ENCODE assay signal across 8 mouse cellular contexts in the genomic region with DNA sequence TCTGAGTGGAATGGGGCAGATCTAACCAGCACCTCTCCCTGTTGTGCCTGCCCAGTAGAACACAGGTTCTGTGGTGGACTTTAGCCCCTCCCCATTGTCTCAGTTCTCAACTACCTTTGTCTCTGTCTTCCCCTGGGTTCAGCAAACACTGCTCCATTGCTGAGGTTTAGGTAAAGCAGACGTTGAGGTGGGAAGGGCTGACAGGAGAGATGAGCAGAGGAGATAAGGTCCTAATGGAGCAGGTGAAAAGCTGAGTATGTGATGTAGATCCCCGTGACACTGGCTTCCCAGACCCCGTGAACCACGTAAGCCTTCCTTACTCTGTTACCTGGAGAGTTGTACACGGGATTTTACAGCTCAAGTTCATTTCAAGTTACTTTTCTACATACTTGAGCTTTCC.
DNase-seq lines count a peak whose midpoint lies in the region; ATAC-seq and TF ChIP-seq lines count a peak whose summit lies in the region.

No protein-coding gene starts in this region.

- TF ChIP-seq EP300 in lung, postnatal 0 days (IDR thresholded peaks at IDR 0.05), result no peak

- peaks cover 52% of the 10 kb centered on the region for H3K36me3 ChIP-seq in forebrain, embryonic 10.5 days (replicated peaks)
- H3K36me3 ChIP-seq in forebrain, postnatal 0 days (ENCODE audit: insufficient read depth), result peaks cover 16% of the 10 kb centered on the region
- H3K36me3 ChIP-seq in lung, postnatal 0 days (ENCODE audit: insufficient read depth, low read length), result no peaks in the 10 kb centered on the region
- peaks cover 37% of the 10 kb centered on the region for H3K36me3 ChIP-seq in limb, embryonic 14.5 days (ENCODE audit: control insufficient read depth, insufficient read depth, low read length)
- H3K36me3 ChIP-seq in stomach, embryonic 16.5 days (ENCODE audit: control insufficient read depth, insufficient read depth, low read length), result no peaks in the 10 kb centered on the region; the same call in 1 of the 2 replicates

- no peaks in the 10 kb centered on the region for H3K9me3 ChIP-seq in forebrain, embryonic 10.5 days
- no peaks in the 10 kb centered on the region for H3K9me3 ChIP-seq in forebrain, postnatal 0 days (ENCODE audit: low read length)
- no peaks in the 10 kb centered on the region for H3K9me3 ChIP-seq in lung, postnatal 0 days (ENCODE audit: low read length)
- no peaks in the 10 kb centered on the region for H3K9me3 ChIP-seq in limb, embryonic 14.5 days (ENCODE audit: control insufficient read depth, low read length)
- H3K9me3 ChIP-seq in stomach, embryonic 16.5 days (replicated peaks; ENCODE audit: control insufficient read depth, low read length), result no peaks in the 10 kb centered on the region

- DNase-seq in forebrain, embryonic 10.5 days (ENCODE audit: extremely low spot score, low spot score), result no peak
- no peak for DNase-seq in forebrain, postnatal 0 days
- no peak for DNase-seq in lung, postnatal 0 days (ENCODE audit: low spot score)
- no peak for DNase-seq in lung, adult 18-20 months
- no peak for DNase-seq in limb, embryonic 14.5 days (ENCODE audit: low spot score)
- DNase-seq in ovary, adult 18-20 months (ENCODE audit: low spot score), result no peak
- no peak for DNase-seq in adipocyte (ENCODE audit: low spot score)

- no peak for TF ChIP-seq CTCF in forebrain, postnatal 0 days (IDR thresholded peaks at IDR 0.05; ENCODE audit: low read depth)
- TF ChIP-seq CTCF in lung, postnatal 0 days (IDR thresholded peaks at IDR 0.05), result no peak

- no peak for ATAC-seq in forebrain, postnatal 0 days
- no peak for ATAC-seq in lung, postnatal 0 days
- no peak for ATAC-seq in limb, embryonic 14.5 days (ENCODE audit: low FRiP score, low read depth)
- no peak for ATAC-seq in stomach, embryonic 16.5 days (ENCODE audit: insufficient read depth, low FRiP score)

- peak overlapping the region; percentile 59 for H3K4me3 ChIP-seq in forebrain, embryonic 10.5 days
- no peak overlapping the region for H3K4me3 ChIP-seq in forebrain, postnatal 0 days (ENCODE audit: low read depth, low read length)
- H3K4me3 ChIP-seq in lung, postnatal 0 days (ENCODE audit: low read depth, low read length), result peak overlapping the region; percentile 46
- peak overlapping the region; percentile 46 for H3K4me3 ChIP-seq in limb, embryonic 14.5 days (replicated peaks; ENCODE audit: low read length)
- peak overlapping the region; percentile 61; the same call in 1 of the 2 replicates for H3K4me3 ChIP-seq in stomach, embryonic 16.5 days (replicated peaks; ENCODE audit: low read length)

- TF ChIP-seq POLR2A in limb, embryonic 14.5 days (IDR thresholded peaks at IDR 0.05; ENCODE audit: borderline replicate concordance, extremely low read depth, insufficient read depth, insufficient read length), result no peak

- no peaks in the 10 kb centered on the region for H3K27me3 ChIP-seq in forebrain, embryonic 10.5 days (ENCODE audit: poor library complexity, severe bottlenecking)
- no peaks in the 10 kb centered on the region for H3K27me3 ChIP-seq in forebrain, postnatal 0 days (ENCODE audit: insufficient read depth, low read length)
- H3K27me3 ChIP-seq in lung, postnatal 0 days (replicated peaks; ENCODE audit: insufficient read depth, low read length), result no peaks in the 10 kb centered on the region
- H3K27me3 ChIP-seq in limb, embryonic 14.5 days (ENCODE audit: control insufficient read depth, insufficient read depth, low read length), result no peaks in the 10 kb centered on the region
- H3K27me3 ChIP-seq in stomach, embryonic 16.5 days (ENCODE audit: control insufficient read depth, insufficient read depth, low read length), result no peaks in the 10 kb centered on the region

- H3K4me1 ChIP-seq in forebrain, embryonic 10.5 days, result peaks cover 70% of the 10 kb centered on the region
- peaks cover 14% of the 10 kb centered on the region for H3K4me1 ChIP-seq in forebrain, postnatal 0 days (ENCODE audit: insufficient read depth)
- H3K4me1 ChIP-seq in lung, postnatal 0 days (ENCODE audit: insufficient read depth, low read depth, low read length), result peaks cover 42% of the 10 kb centered on the region
- H3K4me1 ChIP-seq in limb, embryonic 14.5 days (ENCODE audit: control insufficient read depth, insufficient read depth, low read length), result peaks cover 46% of the 10 kb centered on the region
- H3K4me1 ChIP-seq in stomach, embryonic 16.5 days (ENCODE audit: control insufficient read depth, insufficient read depth, low read length), result peaks cover 39% of the 10 kb centered on the region

- H3K27ac ChIP-seq in forebrain, embryonic 10.5 days, result peak overlapping the region; percentile 94
- no peak overlapping the region for H3K27ac ChIP-seq in forebrain, postnatal 0 days (ENCODE audit: low read depth, low read length)
- peak overlapping the region; percentile 43; the same call in 1 of the 2 replicates for H3K27ac ChIP-seq in lung, postnatal 0 days (ENCODE audit: low read length)
- H3K27ac ChIP-seq in limb, embryonic 14.5 days (replicated peaks; ENCODE audit: low read depth, low read length), result 0 out of 2 replicates have a peak overlapping the region, but pooled peaks have one; percentile 26
- H3K27ac ChIP-seq in stomach, embryonic 16.5 days (ENCODE audit: low read length), result no peak overlapping the region

- WGBS in forebrain, embryonic 10.5 days, result 73% methylated on average over 5 of the region's 5 CpGs
- 52% methylated on average over 5 of the region's 5 CpGs for WGBS in forebrain, postnatal 0 days
- 41% methylated on average over 5 of the region's 5 CpGs for WGBS in lung, postnatal 0 days
- 40% methylated on average over 5 of the region's 5 CpGs for WGBS in limb, embryonic 14.5 days
- 46% methylated on average over 5 of the region's 5 CpGs for WGBS in stomach, embryonic 16.5 days

- no peak overlapping the region; the same call in 1 of the 2 replicates for H3K4me2 ChIP-seq in forebrain, postnatal 0 days (ENCODE audit: low read depth)
- peak overlapping the region; percentile 75 for H3K4me2 ChIP-seq in lung, postnatal 0 days (replicated peaks; ENCODE audit: low read depth, low read length)
- peak overlapping the region; percentile 71 for H3K4me2 ChIP-seq in limb, embryonic 14.5 days (replicated peaks; ENCODE audit: low read depth, low read length, severe bottlenecking)
- H3K4me2 ChIP-seq in stomach, embryonic 16.5 days (ENCODE audit: low read depth, low read length), result peak overlapping the region; percentile 64

- H3K9ac ChIP-seq in forebrain, postnatal 0 days, result no peak overlapping the region
- H3K9ac ChIP-seq in lung, postnatal 0 days (replicated peaks; ENCODE audit: low read depth), result 0 out of 2 replicates have a peak overlapping the region, but pooled peaks have one; percentile 3
- no peak overlapping the region for H3K9ac ChIP-seq in limb, embryonic 14.5 days (ENCODE audit: low read depth, low read length, severe bottlenecking)
- no peak overlapping the region for H3K9ac ChIP-seq in stomach, embryonic 16.5 days (ENCODE audit: low read length)

Comparison
In these comparisons a context has a peak if more than half of its experiments do, and no peak if none do; other contexts are left out.
1. H3K27ac ChIP-seq: peak in forebrain, embryonic 10.5 days (single experiment), lung, postnatal 0 days (single experiment) and limb, embryonic 14.5 days (single experiment); none in forebrain, postnatal 0 days (single experiment) and stomach, embryonic 16.5 days (single experiment).